Mouse (Mus musculus): Measurements from ENCODE around the gene Ralgds. TPM values are rescaled to one million over a fixed set of nuclear protein-coding genes. Genes with fewer than 3 reads are reported as not detected.
A peak's percentile ranks its signal among the peaks of the same experiment; 100 is the strongest.
"Not testable (repeated sequence)": the region's sequence is repeated elsewhere in the genome, so short reads cannot be mapped to it uniquely, and the experiment has no call there.

Ralgds gene
- total and polyA plus RNA-seq, 2 experiments from 2014 or later: 84.6 to 292 TPM

- peak overlapping the region; percentile 65; the same call in 1 of the 2 replicates for H3K27ac ChIP-seq (ENCODE audit: low read depth, low read length)
- 60% methylated on average over 18 of the region's 18 CpGs for WGBS
- peak overlapping the region; percentile 95 for H3K9ac ChIP-seq (replicated peaks; ENCODE audit: low read length, poor library complexity, severe bottlenecking)
- H3K4me2 ChIP-seq (ENCODE audit: low read depth, low read length, poor library complexity, severe bottlenecking): peak overlapping the region; percentile 82
- H3K36me3 ChIP-seq (ENCODE audit: insufficient read depth, low read length): peaks cover 18% of the 10 kb centered on the region
- no peak for TF ChIP-seq CTCF (IDR thresholded peaks at IDR 0.05)
- H3K9me3 ChIP-seq (ENCODE audit: low read length): 0 out of 2 replicates have a peak, but pooled peaks cover 3% of the 10 kb centered on the region
- H3K4me1 ChIP-seq (ENCODE audit: insufficient read depth, low read length): peaks cover 14% of the 10 kb centered on the region
- ATAC-seq (ENCODE audit: low FRiP score) (no peak), DNase-seq (ENCODE audit: low spot score) (no peak)
- H3K4me3 ChIP-seq (ENCODE audit: low read depth, low read length): peak overlapping the region; percentile 92
- no peaks in the 10 kb centered on the region for H3K27me3 ChIP-seq (ENCODE audit: insufficient read depth, low read length)
Measured at GRCm38 (mm10) chr2:28468486-28469225, 44.3 kb upstream of the Ralgds start.

GRCm38 (mm10) chr2:28469461-28469860 is 43.5 kb upstream of the Ralgds start:
- H3K4me2 ChIP-seq (ENCODE audit: low read depth, low read length, poor library complexity, severe bottlenecking): no peak overlapping the region
- H3K9me3 ChIP-seq (ENCODE audit: low read length): 0 out of 2 replicates have a peak, but pooled peaks cover 3% of the 10 kb centered on the region
- ATAC-seq (ENCODE audit: low FRiP score) (no peak), DNase-seq (ENCODE audit: low spot score) (no peak)
- peaks cover 14% of the 10 kb centered on the region for H3K4me1 ChIP-seq (ENCODE audit: insufficient read depth, low read length)
- 98% methylated on average over 14 of the region's 14 CpGs for WGBS
- H3K27me3 ChIP-seq (ENCODE audit: insufficient read depth, low read length): no peaks in the 10 kb centered on the region
- no peak overlapping the region for H3K4me3 ChIP-seq (ENCODE audit: low read depth, low read length)
- H3K36me3 ChIP-seq (ENCODE audit: insufficient read depth, low read length): peaks cover 18% of the 10 kb centered on the region
- TF ChIP-seq CTCF (IDR thresholded peaks at IDR 0.05): no peak
- H3K9ac ChIP-seq (replicated peaks; ENCODE audit: low read length, poor library complexity, severe bottlenecking): no peak overlapping the region
- H3K27ac ChIP-seq (ENCODE audit: low read depth, low read length): no peak overlapping the region

- Histone ChIP-seq H3K4me1 (ENCODE audit: insufficient read depth, low read length) (peaks cover 14% of the 10 kb centered on the region), H3K9ac (replicated peaks; ENCODE audit: low read length, poor library complexity, severe bottlenecking) (no peak overlapping the region), H3K9me3 (ENCODE audit: low read length) (0 out of 2 replicates have a peak, but pooled peaks cover 3% of the 10 kb centered on the region), H3K27ac (ENCODE audit: low read depth, low read length) (no peak overlapping the region), H3K36me3 (ENCODE audit: insufficient read depth, low read length) (peaks cover 18% of the 10 kb centered on the region), H3K27me3 (ENCODE audit: insufficient read depth, low read length) (no peaks in the 10 kb centered on the region), H3K4me2 (ENCODE audit: low read depth, low read length, poor library complexity, severe bottlenecking) (no peak overlapping the region), H3K4me3 (ENCODE audit: low read depth, low read length) (no peak overlapping the region)
- DNase-seq (ENCODE audit: low spot score): no peak
- WGBS: 94% methylated on average over 2 of the region's 2 CpGs
- TF ChIP-seq CTCF (IDR thresholded peaks at IDR 0.05): no peak
- ATAC-seq (ENCODE audit: low FRiP score): no peak
Measured at GRCm38 (mm10) chr2:28470591-28470990, 42.3 kb upstream of the Ralgds start.

GRCm38 (mm10) chr2:28472011-28472410 is 40.9 kb upstream of the Ralgds start:
- H3K4me3 ChIP-seq (ENCODE audit: low read depth, low read length); H3K27me3 ChIP-seq (ENCODE audit: insufficient read depth, low read length); H3K4me1 ChIP-seq (ENCODE audit: insufficient read depth, low read length); DNase-seq (ENCODE audit: low spot score); H3K9me3 ChIP-seq (ENCODE audit: low read length); ATAC-seq (ENCODE audit: low FRiP score); H3K9ac ChIP-seq (replicated peaks; ENCODE audit: low read length, poor library complexity, severe bottlenecking); H3K4me2 ChIP-seq (ENCODE audit: low read depth, low read length, poor library complexity, severe bottlenecking); H3K27ac ChIP-seq (ENCODE audit: low read depth, low read length): not testable (repeated sequence)
- H3K36me3 ChIP-seq (ENCODE audit: insufficient read depth, low read length): peaks cover 18% of the 10 kb centered on the region
- 97% methylated on average over 8 of the region's 8 CpGs for WGBS

GRCm38 (mm10) chr2:28477993-28478392 is 34.9 kb upstream of the Ralgds start:
- not testable (repeated sequence) for ATAC-seq (ENCODE audit: low FRiP score); H3K36me3 ChIP-seq (ENCODE audit: insufficient read depth, low read length); H3K27ac ChIP-seq (ENCODE audit: low read depth, low read length); H3K4me1 ChIP-seq (ENCODE audit: insufficient read depth, low read length); H3K27me3 ChIP-seq (ENCODE audit: insufficient read depth, low read length); H3K9ac ChIP-seq (replicated peaks; ENCODE audit: low read length, poor library complexity, severe bottlenecking); H3K4me3 ChIP-seq (ENCODE audit: low read depth, low read length); H3K4me2 ChIP-seq (ENCODE audit: low read depth, low read length, poor library complexity, severe bottlenecking); DNase-seq (ENCODE audit: low spot score); H3K9me3 ChIP-seq (ENCODE audit: low read length)
- 91% methylated on average over 5 of the region's 5 CpGs for WGBS

All from midbrain, postnatal 0 days (tissue).